In the genomic region with DNA sequence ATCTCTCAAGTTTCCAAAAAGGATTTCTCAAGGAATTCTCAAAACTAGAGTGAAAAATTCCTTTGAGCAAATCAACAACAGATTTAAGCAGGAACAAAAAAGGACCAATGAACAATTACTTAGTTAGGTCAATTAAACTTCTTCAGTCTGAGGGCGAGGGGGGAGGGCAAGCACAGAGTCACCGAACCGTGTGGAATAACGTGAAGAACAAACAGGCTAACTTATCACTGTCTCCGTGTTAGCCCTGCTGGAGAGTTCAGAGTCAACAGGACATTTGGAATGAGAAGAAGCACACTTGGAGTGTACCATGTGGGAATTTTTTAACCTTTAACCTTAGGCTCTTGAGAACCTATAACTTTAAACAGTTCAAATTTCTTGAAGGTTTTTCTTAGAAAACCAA, we compare ENCODE assay signal across 29 mouse cellular contexts. TPM values are rescaled to one million over a fixed set of nuclear protein-coding genes. Genes with fewer than 3 reads are reported as not detected.
A peak's percentile ranks its signal among the peaks of the same experiment; 100 is the strongest.
DNase-seq lines count a peak whose midpoint lies in the region.
"Had no signal": no experiment of that assay in that cellular context is flagged by ENCODE, and none has a peak within 500 bp of the region (broad histone marks: within the 10 kb centered on the region; RNA-seq: fewer than 3 reads in every experiment).

No protein-coding gene starts in this region.

- WGBS in forebrain, embryonic 10.5 days = 59% methylated on average over 5 of the region's 5 CpGs

- peaks cover 3% of the 10 kb centered on the region; the same call in 1 of the 2 replicates for H3K4me1 ChIP-seq in forebrain, embryonic 10.5 days
- H3K4me1 ChIP-seq: embryonic facial prominence, embryonic 13.5 days; heart, embryonic 12.5 days; hindbrain, embryonic 15.5 days; midbrain, embryonic 13.5 days; neural tube, embryonic 13.5 days had no signal

- peak; percentile 31 for DNase-seq in kidney, adult 11 months
- no peak for DNase-seq in kidney, postnatal 10 days
- peak; percentile 66 for DNase-seq in kidney, adult 9 months
- peak; percentile 48 to 66 for DNase-seq in kidney, postnatal 25 days
- no peak for DNase-seq in right cerebral cortex, postnatal 4 days
- DNase-seq in forebrain, embryonic 10.5 days (ENCODE audit: extremely low spot score, low spot score) = no peak
- DNase-seq in adrenal gland, postnatal 14 days = no peak
- DNase-seq: adrenal gland, postnatal 10 days; cerebellum, adult 11 months; cerebellum, postnatal 10 days; forebrain, postnatal 0 days; heart, adult 2 months; liver; lung, adult 2 months; lung, postnatal 10 days; right cerebral cortex, postnatal 25 days; spleen, adult 18-20 months; thymus, postnatal 25 days had no signal

- no peaks in the 10 kb centered on the region for H3K27me3 ChIP-seq in forebrain, embryonic 10.5 days (ENCODE audit: poor library complexity, severe bottlenecking)
- H3K27me3 ChIP-seq: embryonic facial prominence, embryonic 13.5 days; heart, embryonic 12.5 days; hindbrain, embryonic 15.5 days; midbrain, embryonic 13.5 days; neural tube, embryonic 13.5 days; Patski had no signal

- no peak overlapping the region for H3K4me3 ChIP-seq in forebrain, embryonic 10.5 days
- H3K4me3 ChIP-seq: embryonic facial prominence, embryonic 13.5 days; heart, adult 2 months; heart, embryonic 12.5 days; hindbrain, embryonic 15.5 days; midbrain, embryonic 13.5 days; neural tube, embryonic 13.5 days had no signal

- H3K36me3 ChIP-seq in forebrain, embryonic 10.5 days (replicated peaks) = peaks cover 16% of the 10 kb centered on the region

- no peaks in the 10 kb centered on the region for H3K9me3 ChIP-seq in forebrain, embryonic 10.5 days
- H3K9me3 ChIP-seq: embryonic facial prominence, embryonic 13.5 days; G1E; heart, embryonic 12.5 days; hindbrain, embryonic 15.5 days; midbrain, embryonic 13.5 days; neural tube, embryonic 13.5 days had no signal

- no peak overlapping the region for H3K27ac ChIP-seq in forebrain, embryonic 10.5 days
- H3K27ac ChIP-seq: embryonic facial prominence, embryonic 13.5 days; heart, adult 2 months; hindbrain, embryonic 15.5 days; liver, embryonic 14.5 days; macrophage; midbrain, embryonic 13.5 days; neural tube, embryonic 13.5 days had no signal

RNA-seq across cellular contexts. Expression of a gene that starts 12.3 kb away (rescaled TPM):
- polyA plus RNA-seq in forebrain, embryonic 10.5 days (2016; fragmentation: Nextera tagmentation; extraction: Ambion mirVana) = 0.12 and 0.26 TPM in 2 replicates
- 2.0 and 5.0 TPM in 2 replicates for total RNA-seq in adrenal gland, postnatal 14 days (2021)
- total RNA-seq: hematopoietic stem cell, adult 5-6 weeks; megakaryocyte-erythroid progenitor cell, adult 5-6 weeks had no signal
- polyA plus RNA-seq: G1E, macrophage had no signal

RNA-seq across cellular contexts. Expression of a gene that starts 24.2 kb away (rescaled TPM):
- 12.7 and 13.9 TPM in 2 replicates for polyA plus RNA-seq in forebrain, embryonic 10.5 days (2016; fragmentation: Nextera tagmentation; extraction: Ambion mirVana)
- total RNA-seq in adrenal gland, postnatal 14 days (2021) = 18.0 and 22.9 TPM in 2 replicates

RNA-seq across cellular contexts. Expression of a gene that starts 41.6 kb away (rescaled TPM):
- 62.3 and 63.6 TPM in 2 replicates for polyA plus RNA-seq in forebrain, embryonic 10.5 days (2016; fragmentation: Nextera tagmentation; extraction: Ambion mirVana)
- 45.2 and 46.6 TPM in 2 replicates for total RNA-seq in adrenal gland, postnatal 14 days (2021)

Comparison
In these comparisons a context has a peak if more than half of its experiments do, and no peak if none do; other contexts are left out.
1. DNase-seq: peak in kidney, adult 11 months (single experiment), kidney, adult 9 months (single experiment) and kidney, postnatal 25 days (2 of 2); none in kidney, postnatal 10 days (single experiment), right cerebral cortex, postnatal 4 days (single experiment), forebrain, embryonic 10.5 days (single experiment) and adrenal gland, postnatal 14 days (single experiment).